Mouse (Mus musculus) natural killer cell, adult 2 months (primary cell): ENCODE measurements around the gene Cfd.
"Not testable (repeated sequence)": the region's sequence is repeated elsewhere in the genome, so short reads cannot be mapped to it uniquely, and the experiment has no call there.

Experiments used
- DNase-seq, 2 experiments: peaks; one replicate each; pipeline ENCODE4 v3.0.0; 2022; ENCODE audit warnings: low spot score in 2 of 2

Gene Cfd

GRCm38 (mm10) chr10:79861230-79862048, 29.2 kb upstream of the Cfd start:
- DNase-seq = no peak

DNA sequence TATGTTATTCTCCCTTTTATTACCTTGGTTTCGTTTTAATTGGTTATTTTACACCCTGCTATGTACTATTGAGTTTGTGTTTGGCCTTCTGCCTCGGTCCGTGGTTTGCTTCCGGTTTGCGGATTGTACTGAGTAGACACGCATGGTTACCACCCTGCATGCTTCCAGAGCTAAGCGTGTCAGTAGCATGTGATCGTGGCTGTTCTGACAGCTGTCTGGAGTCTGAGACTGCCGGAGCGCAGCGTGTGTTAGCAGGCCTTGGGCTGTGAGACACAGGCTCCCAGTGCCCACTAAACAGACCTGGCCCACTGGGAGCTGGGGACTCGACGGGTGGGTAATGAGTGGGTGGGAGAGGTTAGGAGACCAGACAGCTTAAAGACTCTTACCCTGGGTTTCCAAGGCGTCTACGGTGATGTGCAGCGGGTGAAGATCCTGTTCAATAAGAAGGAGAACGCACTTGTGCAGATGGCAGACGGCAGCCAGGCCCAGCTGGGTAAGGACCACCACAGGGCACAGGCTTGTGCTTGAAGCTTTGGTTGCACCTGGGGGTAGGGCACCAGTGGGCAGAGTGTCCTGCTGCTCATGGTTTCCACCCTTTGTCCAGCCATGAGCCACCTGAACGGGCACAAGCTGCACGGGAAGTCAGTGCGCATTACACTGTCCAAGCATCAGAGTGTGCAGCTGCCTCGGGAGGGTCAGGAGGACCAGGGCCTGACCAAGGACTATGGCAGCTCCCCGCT, 28.4 kb upstream of the Cfd start:
- DNase-seq = no peak

DNA sequence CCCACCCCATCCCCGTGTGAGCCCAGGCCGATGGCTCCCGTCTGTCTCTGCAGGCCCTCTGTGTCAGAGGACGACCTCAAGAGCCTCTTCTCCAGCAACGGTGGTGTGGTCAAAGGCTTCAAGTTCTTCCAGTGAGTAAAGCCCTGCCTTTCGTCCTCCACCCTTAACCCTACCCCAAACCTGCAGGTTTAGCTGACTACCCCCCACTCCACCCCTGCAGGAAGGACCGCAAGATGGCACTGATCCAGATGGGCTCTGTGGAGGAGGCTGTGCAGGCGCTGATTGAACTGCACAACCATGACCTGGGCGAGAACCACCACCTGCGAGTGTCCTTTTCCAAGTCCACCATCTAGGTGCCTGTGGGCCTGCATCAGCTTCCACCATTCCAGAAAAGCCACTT, 27.7 kb upstream of the Cfd start:
- DNase-seq = no peak

- no peak for DNase-seq
Measured at GRCm38 (mm10) chr10:79864351-79865188, 26.1 kb upstream of the Cfd start.

- DNase-seq = no peak
Measured at GRCm38 (mm10) chr10:79865189-79865601, 25.5 kb upstream of the Cfd start.

DNA sequence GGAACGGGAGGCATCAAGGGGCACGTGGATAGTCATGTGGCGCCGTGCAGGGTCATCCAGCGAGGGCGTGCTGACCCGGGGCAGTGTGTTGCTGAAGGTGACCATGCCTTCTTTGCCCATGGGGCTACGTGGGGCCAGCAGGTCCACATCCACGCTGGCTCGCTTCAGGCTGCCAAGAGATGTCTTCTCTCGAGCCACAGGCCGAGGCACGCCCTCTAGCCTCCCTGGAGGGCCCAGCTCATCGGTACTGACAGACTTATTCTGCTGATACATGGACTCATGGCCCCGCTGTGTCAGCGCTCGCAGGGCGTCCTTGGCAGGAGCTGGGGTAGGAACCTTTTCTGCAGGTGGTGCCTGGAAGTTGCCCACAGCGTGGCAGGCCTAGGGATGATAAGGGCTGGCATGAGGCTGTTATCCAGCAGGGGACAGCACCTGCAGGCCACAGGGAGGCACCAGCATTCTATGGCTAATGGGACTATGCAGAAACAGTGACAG, 24.8 kb upstream of the Cfd start:
- DNase-seq = no peak

- DNase-seq = no peak
Measured at GRCm38 (mm10) chr10:79866601-79867000, 24.1 kb upstream of the Cfd start.

DNA sequence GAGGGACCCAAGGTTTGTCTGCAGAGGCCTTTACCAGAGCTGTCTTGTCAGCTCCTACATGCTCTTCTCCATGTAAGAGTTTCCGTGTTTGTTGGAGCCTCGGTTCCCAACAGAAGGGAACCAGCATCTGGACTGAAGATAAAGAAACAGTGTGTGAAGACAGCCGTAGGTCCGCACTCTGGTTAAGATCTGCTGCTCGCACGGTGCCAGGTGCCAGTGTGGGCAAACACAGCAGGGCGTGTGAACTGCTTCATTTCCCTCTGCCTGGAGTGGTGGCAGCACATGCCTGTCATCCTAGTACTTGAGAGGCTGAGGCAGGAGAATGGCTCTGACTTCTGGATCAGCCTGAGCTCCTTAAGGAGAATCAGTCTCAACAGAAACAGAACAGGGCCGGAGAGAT, 18.8 kb upstream of the Cfd start:
- no peak for DNase-seq

DNA sequence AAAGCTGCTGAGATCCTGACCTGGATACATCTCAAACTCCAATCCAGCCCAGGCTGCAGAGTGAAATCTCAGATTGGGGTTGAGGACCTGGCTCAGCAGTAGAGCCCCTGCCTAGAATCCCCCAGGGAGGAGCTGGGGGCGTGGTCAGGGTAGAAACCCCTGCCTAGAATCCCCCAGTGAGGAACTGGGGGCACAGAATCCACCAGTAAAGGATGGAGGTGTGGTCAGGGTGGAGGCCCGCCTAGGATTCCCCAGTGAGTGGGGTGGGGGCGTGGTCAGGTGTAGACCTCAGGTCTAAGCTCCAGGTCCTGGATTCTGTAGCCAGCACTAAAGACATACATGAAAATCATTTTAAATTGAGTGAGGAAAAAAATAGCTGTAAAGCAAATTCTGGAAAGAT, 17.8 kb upstream of the Cfd start:
- DNase-seq = no peak

DNA sequence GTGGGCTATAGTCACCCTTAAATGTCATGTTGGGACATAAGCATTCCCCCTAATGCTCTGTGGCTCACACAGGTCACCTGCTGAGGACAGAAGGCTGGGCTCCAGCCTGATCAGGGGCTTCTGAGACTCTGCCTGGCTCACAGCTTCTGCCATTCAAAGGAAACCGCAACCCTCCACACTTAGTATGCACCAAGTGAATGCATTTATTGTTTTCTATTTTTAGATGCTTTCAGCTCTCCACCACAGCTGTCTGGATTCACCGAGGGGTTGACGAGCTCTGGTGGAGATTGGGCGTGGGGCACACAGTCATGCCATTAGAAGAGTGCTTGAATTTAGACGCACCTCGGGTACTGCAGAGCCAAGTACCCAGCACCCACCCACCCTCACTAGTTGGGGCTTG, 17.3 kb upstream of the Cfd start:
- DNase-seq = no peak

DNA sequence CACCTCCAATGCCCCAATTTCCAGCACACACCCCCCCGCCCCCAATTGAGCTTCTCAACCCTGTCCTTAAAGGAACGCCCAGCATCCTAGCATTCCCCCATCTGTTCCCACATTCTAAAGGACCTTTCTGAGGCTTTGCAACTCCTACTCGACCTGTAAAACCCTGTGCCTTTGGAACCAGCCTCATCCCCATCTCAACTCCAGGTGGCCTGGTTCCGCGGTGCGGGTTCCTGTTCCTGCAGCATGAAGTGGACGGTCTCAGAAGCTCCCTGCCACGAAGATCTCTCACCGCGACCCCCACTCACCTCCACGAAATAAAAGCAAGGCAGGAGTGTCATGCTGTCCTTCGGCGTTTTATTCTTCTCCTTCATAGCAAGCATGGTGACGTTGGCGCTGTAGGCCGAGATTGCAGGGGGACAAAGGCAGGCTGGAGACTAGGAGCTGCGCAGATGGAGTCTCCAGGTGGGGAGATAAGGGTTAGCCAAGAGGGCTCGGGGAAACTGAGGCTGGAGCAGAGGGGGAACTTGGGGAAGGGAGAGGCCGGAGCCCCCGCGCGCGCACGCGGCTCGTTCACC, 16.9 kb upstream of the Cfd start:
- DNase-seq = no peak

GRCm38 (mm10) chr10:79874290-79874862, 16.3 kb upstream of the Cfd start, which contains the start of the genes Prtn3 and Plppr3:
Prtn3 (plus strand) TSS chr10:79874476.
Plppr3 (minus strand) TSS chr10:79874634.
- no peak for DNase-seq

DNA sequence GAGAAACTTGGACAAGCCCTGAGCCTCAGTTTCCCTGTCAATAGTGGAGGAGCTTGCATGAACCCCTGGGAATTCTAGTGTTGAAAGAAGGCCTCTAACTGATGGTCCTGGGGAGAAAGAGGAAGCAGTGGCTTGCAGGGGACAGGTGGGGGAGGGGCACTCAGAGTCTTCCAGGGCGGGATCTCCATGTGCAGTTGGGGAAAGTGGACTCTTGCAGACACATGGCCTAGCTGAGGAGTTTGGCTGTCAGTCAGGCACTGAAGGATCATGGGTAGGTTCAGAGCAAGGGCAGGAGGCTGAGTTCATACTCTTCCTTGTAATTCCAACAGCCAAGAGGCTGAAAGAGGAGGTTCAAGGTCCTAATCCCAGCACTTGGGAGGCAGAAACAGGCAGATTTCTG, 13.5 kb upstream of the Cfd start:
- no peak for DNase-seq

- no peak for DNase-seq
Measured at GRCm38 (mm10) chr10:79877757-79878156, 12.9 kb upstream of the Cfd start.

DNA sequence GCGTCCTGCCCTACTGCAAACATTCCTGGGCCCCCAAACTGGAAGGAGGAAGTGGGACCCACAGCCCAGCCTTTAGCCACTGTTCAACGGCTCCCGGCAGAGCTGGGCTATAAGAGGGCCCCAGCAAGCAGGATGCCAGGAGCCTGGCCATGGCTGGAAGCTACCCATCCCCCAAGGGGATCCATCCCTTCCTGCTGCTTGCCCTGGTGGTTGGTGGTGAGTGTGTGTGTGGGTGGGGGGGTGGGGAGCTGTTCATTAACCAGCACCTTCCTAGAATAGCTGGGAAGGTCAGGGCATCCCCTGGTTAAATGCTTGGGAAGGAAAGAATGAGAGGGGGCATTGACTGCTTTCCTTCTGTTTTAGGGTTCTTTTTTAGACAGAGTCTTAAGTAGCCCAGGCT, 11.1 kb upstream of the Cfd start:
- DNase-seq = no peak

DNA sequence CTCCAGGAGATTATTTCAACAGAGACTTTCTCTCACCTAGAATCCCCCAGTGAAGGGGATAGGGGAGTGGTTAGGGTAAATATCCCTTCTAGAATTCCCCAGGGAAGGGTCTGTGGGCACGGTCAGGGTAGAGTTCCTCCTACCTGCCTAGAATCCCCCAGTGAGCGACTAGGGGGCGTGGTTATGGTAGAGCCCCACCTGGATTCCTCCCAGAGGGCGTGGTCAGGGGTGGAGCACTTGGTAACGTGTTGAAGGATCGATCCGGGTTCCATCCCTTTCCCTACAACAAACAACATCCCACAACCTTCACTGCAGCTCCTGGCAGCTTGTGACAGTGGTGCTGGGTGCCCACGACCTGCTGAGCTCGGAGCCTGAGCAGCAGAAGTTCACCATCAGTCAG, 9.9 kb upstream of the Cfd start:
- DNase-seq = no peak

GRCm38 (mm10) chr10:79881981-79882380, 8.7 kb upstream of the Cfd start:
- DNase-seq = no peak

DNA sequence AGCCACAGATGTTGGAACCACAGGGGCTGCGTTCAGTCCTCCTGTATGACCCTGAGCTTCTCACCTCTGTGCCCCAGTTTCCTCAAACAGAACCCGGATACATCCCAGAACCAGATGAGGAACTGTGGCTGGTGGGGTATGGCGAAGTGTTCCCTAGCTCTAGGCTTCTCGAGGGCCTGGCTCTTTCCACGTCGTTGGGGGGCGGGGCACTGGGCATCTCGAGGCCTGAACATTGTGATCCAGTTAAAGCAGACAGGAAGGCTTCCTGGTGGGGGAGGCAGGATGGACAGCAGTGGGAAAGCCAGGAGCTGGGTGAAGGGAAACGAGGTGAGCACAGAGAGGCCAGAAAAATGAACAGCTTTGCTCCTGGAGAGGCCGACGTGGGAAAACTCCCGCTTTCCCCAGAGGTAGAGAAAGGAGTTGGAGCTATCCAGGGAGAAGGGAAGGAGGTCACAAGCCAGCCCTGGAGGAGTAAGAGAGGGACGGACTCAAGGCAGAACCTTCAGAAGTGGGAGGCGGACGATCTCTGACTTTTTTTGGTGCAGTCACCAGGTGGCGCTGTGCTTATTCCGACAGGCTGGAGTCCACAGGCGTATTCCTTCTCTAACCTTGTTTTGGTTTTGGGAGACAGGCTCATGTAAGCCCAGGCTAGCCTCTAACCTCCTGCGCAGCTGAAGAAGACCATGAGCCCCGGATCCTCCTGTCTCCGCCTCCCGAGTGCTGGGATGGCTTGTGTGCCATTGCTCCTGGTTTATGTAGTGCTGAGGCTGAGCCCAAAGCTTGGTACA, 7.2 kb upstream of the Cfd start:
- DNase-seq = peak; percentile 58 to 72

DNA sequence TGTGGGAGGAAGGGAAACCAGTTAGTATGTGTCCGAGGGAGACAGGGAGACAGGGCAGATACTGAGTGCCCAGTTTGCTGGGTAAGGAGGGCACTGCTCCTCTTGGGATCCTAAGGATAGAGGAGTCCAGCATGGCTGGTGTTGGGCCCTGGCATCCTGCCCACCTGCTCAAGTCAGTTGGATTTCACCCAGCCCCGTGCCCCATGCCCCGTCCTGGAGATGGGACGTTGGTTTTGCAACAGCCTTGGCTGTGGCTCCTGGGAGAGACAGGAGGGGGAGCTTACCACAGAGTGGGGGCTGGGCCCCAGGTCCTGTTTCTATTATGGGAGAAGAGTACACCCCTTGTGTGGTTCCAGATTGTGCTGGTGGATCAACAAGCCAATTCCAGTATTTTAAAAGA, 6.2 kb upstream of the Cfd start:
- DNase-seq = no peak

DNA sequence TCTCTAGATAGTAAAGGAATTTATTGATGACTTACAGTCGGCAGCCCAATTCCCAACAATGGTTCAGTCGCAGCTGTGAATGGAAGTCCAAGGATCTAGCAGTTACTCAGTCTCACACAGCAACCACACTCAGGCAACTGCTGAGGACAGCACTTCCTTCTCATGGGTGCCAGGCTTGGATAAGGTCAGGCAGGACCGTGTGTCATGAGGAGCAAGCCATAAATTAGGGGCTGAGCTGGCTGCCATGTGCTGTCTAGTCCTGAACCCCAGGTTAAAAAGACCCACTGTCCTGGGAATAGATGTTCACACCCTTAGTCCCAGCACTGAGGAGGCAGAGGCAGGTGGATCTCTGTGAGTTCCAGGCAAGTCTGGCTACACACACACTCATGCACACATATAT, 5.7 kb upstream of the Cfd start:
- not testable (repeated sequence) for DNase-seq

DNA sequence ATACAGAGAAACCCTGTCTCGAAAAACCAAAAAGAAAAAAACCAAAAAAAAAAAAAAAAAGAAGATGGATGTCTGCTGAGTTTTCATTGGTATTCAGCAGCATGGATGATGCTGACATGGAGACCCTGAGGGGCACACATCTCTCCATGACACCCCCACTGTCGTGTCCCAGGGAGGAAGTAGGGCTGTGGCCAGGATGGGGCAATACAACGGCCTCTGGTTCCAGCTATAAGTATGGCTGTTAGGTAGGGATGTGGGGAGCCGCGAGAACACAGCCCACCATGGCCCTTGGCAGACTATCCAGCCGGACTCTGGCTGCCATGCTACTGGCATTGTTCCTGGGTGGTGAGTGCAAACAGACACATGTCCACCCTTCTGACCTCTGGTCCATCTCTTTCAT, 4.6 kb upstream of the Cfd start, which contains the start of gene Elane:
Elane (plus strand) TSS at position 194 of the 400 bp plus-strand sequence.
- DNase-seq = no peak
